17 mouse cellular contexts compared by ENCODE assay signal in the genomic region with DNA sequence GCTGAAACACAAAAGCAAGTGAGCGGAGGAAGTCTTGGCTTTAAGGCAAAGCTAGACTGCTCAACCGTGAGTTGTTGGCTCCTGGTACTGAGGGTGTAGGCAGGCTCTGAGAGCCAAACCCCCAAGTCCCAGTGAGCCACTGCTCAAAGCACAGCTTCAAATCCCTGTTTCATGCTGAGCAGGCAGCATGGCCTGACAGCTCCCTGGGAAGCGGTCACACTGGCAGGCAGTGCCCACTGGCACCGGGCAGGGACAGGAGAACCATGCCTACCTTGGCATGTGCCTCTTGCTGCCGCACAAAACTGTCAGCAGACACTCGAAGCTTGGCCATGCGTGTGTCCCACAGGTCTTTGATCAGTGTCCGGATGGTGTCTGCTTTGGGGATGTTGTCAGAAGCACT. TPM values are rescaled to one million over a fixed set of nuclear protein-coding genes. Genes with fewer than 3 reads are reported as not detected.
DNase-seq lines count a peak whose midpoint lies in the region; ATAC-seq and TF ChIP-seq lines count a peak whose summit lies in the region.
"Had no signal": no experiment of that assay in that cellular context is flagged by ENCODE, and none has a peak within 500 bp of the region (broad histone marks: within the 10 kb centered on the region; RNA-seq: fewer than 3 reads in every experiment).

No protein-coding gene starts in this region.

- H3K27ac ChIP-seq in forebrain, embryonic 12.5 days = peak overlapping the region; percentile 32; the same call in 1 of the 2 replicates
- no peak overlapping the region for H3K27ac ChIP-seq in forebrain, embryonic 10.5 days
- H3K27ac ChIP-seq in hindbrain, postnatal 0 days = peak overlapping the region; percentile 48; the same call in 1 of the 2 replicates
- no peak overlapping the region for H3K27ac ChIP-seq in hindbrain, embryonic 12.5 days
- 0 out of 2 replicates have a peak overlapping the region, but pooled peaks have one; percentile 10 for H3K27ac ChIP-seq in midbrain, embryonic 13.5 days
- no peak overlapping the region for H3K27ac ChIP-seq in midbrain, embryonic 14.5 days (replicated peaks; ENCODE audit: low read depth, low read length)
- H3K27ac ChIP-seq: liver, embryonic 14.5 days; stomach, postnatal 0 days had no signal

- 95% methylated on average over 8 of the region's 8 CpGs for WGBS in forebrain, embryonic 12.5 days
- WGBS in forebrain, embryonic 10.5 days = 92% methylated on average over 8 of the region's 8 CpGs
- 66% methylated on average over 8 of the region's 8 CpGs for WGBS in hindbrain, postnatal 0 days
- WGBS in hindbrain, embryonic 12.5 days = 91% methylated on average over 8 of the region's 8 CpGs
- WGBS in midbrain, embryonic 13.5 days = 86% methylated on average over 8 of the region's 8 CpGs
- WGBS in midbrain, embryonic 14.5 days = 88% methylated on average over 8 of the region's 8 CpGs

- H3K4me3 ChIP-seq in forebrain, embryonic 12.5 days (replicated peaks) = no peak overlapping the region
- H3K4me3 ChIP-seq in forebrain, embryonic 10.5 days = no peak overlapping the region
- H3K4me3 ChIP-seq in hindbrain, postnatal 0 days (ENCODE audit: low read length) = no peak overlapping the region
- no peak overlapping the region for H3K4me3 ChIP-seq in hindbrain, embryonic 12.5 days
- H3K4me3 ChIP-seq in midbrain, embryonic 13.5 days (replicated peaks) = no peak overlapping the region
- H3K4me3 ChIP-seq in midbrain, embryonic 14.5 days (replicated peaks; ENCODE audit: low read depth, low read length) = no peak overlapping the region
- H3K4me3 ChIP-seq: megakaryocyte, embryonic 14.5 days had no signal

- TF ChIP-seq CTCF in hindbrain, postnatal 0 days (IDR thresholded peaks at IDR 0.05; ENCODE audit: low read depth) = no peak

- no peaks in the 10 kb centered on the region for H3K9me3 ChIP-seq in forebrain, embryonic 12.5 days
- no peaks in the 10 kb centered on the region for H3K9me3 ChIP-seq in forebrain, embryonic 10.5 days
- no peaks in the 10 kb centered on the region for H3K9me3 ChIP-seq in hindbrain, postnatal 0 days (ENCODE audit: low read length)
- no peaks in the 10 kb centered on the region for H3K9me3 ChIP-seq in hindbrain, embryonic 12.5 days (replicated peaks)
- no peaks in the 10 kb centered on the region for H3K9me3 ChIP-seq in midbrain, embryonic 13.5 days
- no peaks in the 10 kb centered on the region for H3K9me3 ChIP-seq in midbrain, embryonic 14.5 days (ENCODE audit: control insufficient read depth, low read length)
- H3K9me3 ChIP-seq: G1E; megakaryocyte, embryonic 14.5 days had no signal

- intact Hi-C loops in heart, postnatal 14 days (cut with DNase I) = no loop called here

- H3K27me3 ChIP-seq in forebrain, embryonic 12.5 days = no peaks in the 10 kb centered on the region
- no peaks in the 10 kb centered on the region for H3K27me3 ChIP-seq in forebrain, embryonic 10.5 days (ENCODE audit: poor library complexity, severe bottlenecking)
- H3K27me3 ChIP-seq in hindbrain, postnatal 0 days (ENCODE audit: insufficient read depth, low read length) = no peaks in the 10 kb centered on the region
- H3K27me3 ChIP-seq in hindbrain, embryonic 12.5 days = no peaks in the 10 kb centered on the region
- no peaks in the 10 kb centered on the region for H3K27me3 ChIP-seq in midbrain, embryonic 13.5 days
- no peaks in the 10 kb centered on the region for H3K27me3 ChIP-seq in midbrain, embryonic 14.5 days (ENCODE audit: control insufficient read depth, insufficient read depth, low read length)
- H3K27me3 ChIP-seq: megakaryocyte, embryonic 14.5 days had no signal

- no peak for DNase-seq in forebrain, embryonic 10.5 days (ENCODE audit: extremely low spot score, low spot score)
- DNase-seq in hindbrain, postnatal 0 days (ENCODE audit: low spot score) = no peak
- no peak for DNase-seq in midbrain, embryonic 14.5 days
- DNase-seq in heart, postnatal 14 days = peak; percentile 57 to 67
- no peak for DNase-seq in ovary, adult 18-20 months (ENCODE audit: low spot score)
- DNase-seq: adrenal gland, adult 2 months; right cerebral cortex, postnatal 14 days; thymus, postnatal 25 days had no signal

- peaks cover 66% of the 10 kb centered on the region for H3K36me3 ChIP-seq in forebrain, embryonic 12.5 days (replicated peaks)
- peaks cover 95% of the 10 kb centered on the region for H3K36me3 ChIP-seq in forebrain, embryonic 10.5 days (replicated peaks)
- H3K36me3 ChIP-seq in hindbrain, postnatal 0 days (ENCODE audit: insufficient read depth, low read length) = peaks cover 23% of the 10 kb centered on the region
- H3K36me3 ChIP-seq in hindbrain, embryonic 12.5 days = peaks cover 61% of the 10 kb centered on the region
- H3K36me3 ChIP-seq in midbrain, embryonic 13.5 days = peaks cover 51% of the 10 kb centered on the region
- H3K36me3 ChIP-seq in midbrain, embryonic 14.5 days (ENCODE audit: control insufficient read depth, insufficient read depth, low read length) = peaks cover 52% of the 10 kb centered on the region

- no peak overlapping the region for H3K9ac ChIP-seq in forebrain, embryonic 12.5 days
- H3K9ac ChIP-seq in hindbrain, postnatal 0 days (replicated peaks; ENCODE audit: low read length) = no peak overlapping the region
- no peak overlapping the region for H3K9ac ChIP-seq in hindbrain, embryonic 12.5 days
- no peak overlapping the region for H3K9ac ChIP-seq in midbrain, embryonic 13.5 days (replicated peaks)
- H3K9ac ChIP-seq in midbrain, embryonic 14.5 days (replicated peaks; ENCODE audit: low read length) = no peak overlapping the region
- H3K9ac ChIP-seq: liver, embryonic 14.5 days had no signal

- no peak overlapping the region for H3K4me2 ChIP-seq in forebrain, embryonic 12.5 days
- H3K4me2 ChIP-seq in hindbrain, postnatal 0 days (ENCODE audit: low read depth, low read length) = no peak overlapping the region
- H3K4me2 ChIP-seq in hindbrain, embryonic 12.5 days (replicated peaks) = no peak overlapping the region
- no peak overlapping the region for H3K4me2 ChIP-seq in midbrain, embryonic 13.5 days (replicated peaks)
- H3K4me2 ChIP-seq in midbrain, embryonic 14.5 days (ENCODE audit: low read length) = no peak overlapping the region

- H3K4me1 ChIP-seq in forebrain, embryonic 12.5 days = no peaks in the 10 kb centered on the region
- peaks cover 11% of the 10 kb centered on the region for H3K4me1 ChIP-seq in forebrain, embryonic 10.5 days
- H3K4me1 ChIP-seq in hindbrain, postnatal 0 days (ENCODE audit: insufficient read depth, low read length) = no peaks in the 10 kb centered on the region
- H3K4me1 ChIP-seq in hindbrain, embryonic 12.5 days = 0 out of 2 replicates have a peak, but pooled peaks cover 4% of the 10 kb centered on the region
- no peaks in the 10 kb centered on the region for H3K4me1 ChIP-seq in midbrain, embryonic 13.5 days (replicated peaks)
- H3K4me1 ChIP-seq in midbrain, embryonic 14.5 days (ENCODE audit: control insufficient read depth, insufficient read depth, low read length) = no peaks in the 10 kb centered on the region

- ATAC-seq in forebrain, embryonic 12.5 days (ENCODE audit: low FRiP score) = no peak
- ATAC-seq in hindbrain, postnatal 0 days = peak; percentile 30
- ATAC-seq in hindbrain, embryonic 12.5 days (ENCODE audit: low FRiP score) = no peak
- ATAC-seq in midbrain, embryonic 13.5 days = no peak
- ATAC-seq in midbrain, embryonic 14.5 days (ENCODE audit: low FRiP score, low TSS enrichment) = no peak
- ATAC-seq: inflammation-experienced regulatory T-cells, adult 6 months; lung, postnatal 0 days had no signal

RNA-seq across cellular contexts. Expression of a gene that starts 7.3 kb away (rescaled TPM):
- 83.2 and 84.8 TPM in 2 replicates for polyA plus RNA-seq in forebrain, embryonic 12.5 days (2016; fragmentation: Nextera tagmentation; extraction: Ambion mirVana)
- 154 and 158 TPM in 2 replicates for polyA plus RNA-seq in forebrain, embryonic 10.5 days (2016; fragmentation: Nextera tagmentation; extraction: Ambion mirVana)
- 2.8 and 12.3 TPM in 2 replicates for total RNA-seq in hindbrain, postnatal 0 days (2014; rRNA removed)
- 17.2 and 20.6 TPM in 2 replicates for polyA plus RNA-seq in hindbrain, postnatal 0 days (2015; fragmentation: Nextera tagmentation; extraction: Ambion mirVana)
- polyA plus RNA-seq in hindbrain, embryonic 12.5 days (2016; fragmentation: Nextera tagmentation; extraction: Ambion mirVana) = 49.6 and 65.3 TPM in 2 replicates
- polyA plus RNA-seq in midbrain, embryonic 13.5 days (2015; fragmentation: Nextera tagmentation; extraction: Ambion mirVana) = 36.7 and 37.9 TPM in 2 replicates
- polyA plus RNA-seq in midbrain, embryonic 14.5 days (2014; fragmentation: Nextera tagmentation; extraction: Ambion mirVana) = 15.5 and 23.7 TPM in 2 replicates
- total RNA-seq in heart, postnatal 14 days (2021) = 1 to 10 TPM; 3.2 to 6.4 TPM

Comparison
In these comparisons a context has a peak if more than half of its experiments do, and no peak if none do; other contexts are left out.
1. H3K27ac ChIP-seq: peak in forebrain, embryonic 12.5 days (single experiment), hindbrain, postnatal 0 days (single experiment) and midbrain, embryonic 13.5 days (single experiment); none in forebrain, embryonic 10.5 days (single experiment), hindbrain, embryonic 12.5 days (single experiment) and midbrain, embryonic 14.5 days (single experiment).
2. DNase-seq: peak in heart, postnatal 14 days (2 of 2); none in forebrain, embryonic 10.5 days (single experiment), hindbrain, postnatal 0 days (single experiment), midbrain, embryonic 14.5 days (single experiment) and ovary, adult 18-20 months (single experiment).